Comparison of ENCODE assay signal across 8 mouse cellular contexts in the genomic region with DNA sequence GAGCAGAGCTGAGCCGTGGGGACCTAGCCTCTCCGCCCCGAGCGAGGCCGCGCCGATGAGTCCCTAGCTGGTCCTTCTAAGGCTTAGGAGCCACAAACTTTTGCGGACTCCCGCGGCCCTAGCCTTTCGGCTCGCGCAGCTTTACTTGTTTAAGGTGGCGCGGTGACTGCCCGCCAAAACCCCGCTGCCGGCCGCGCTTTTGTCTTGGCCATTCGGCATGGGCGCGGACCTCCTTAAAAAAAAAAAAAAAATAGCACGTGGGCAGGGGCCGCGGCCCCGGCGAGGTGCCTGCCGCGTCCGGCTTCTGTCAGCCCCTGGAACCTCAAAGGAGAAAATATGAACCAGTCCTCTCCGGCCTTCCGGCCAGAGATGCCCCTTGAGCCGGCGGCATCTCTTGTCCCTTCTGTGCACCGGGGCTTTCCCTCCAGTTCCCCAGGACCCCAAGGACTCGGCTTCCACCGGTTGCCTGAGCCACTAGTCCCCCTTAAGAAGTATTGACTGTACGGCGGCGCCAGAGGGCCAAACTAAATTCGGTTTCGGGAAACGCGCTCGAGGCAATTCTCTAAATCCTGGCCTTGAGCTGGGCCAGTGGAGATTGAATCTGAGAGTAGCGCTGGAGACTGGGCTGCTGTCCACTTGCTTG. TPM values are rescaled to one million over a fixed set of nuclear protein-coding genes. Genes with fewer than 3 reads are reported as not detected.
DNase-seq lines count a peak whose midpoint lies in the region; ATAC-seq and TF ChIP-seq lines count a peak whose summit lies in the region.

No protein-coding gene starts in this region.

- peaks cover 6% of the 10 kb centered on the region for H3K4me1 ChIP-seq in hindbrain, postnatal 0 days (ENCODE audit: insufficient read depth, low read length)

- peak overlapping the region; percentile 53 for H3K9ac ChIP-seq in hindbrain, postnatal 0 days (replicated peaks; ENCODE audit: low read length)

- intact Hi-C loops in gastrocnemius, adult 2 months (cut with DNase I) = no loop called here
- intact Hi-C loops in left cerebral cortex, adult 2 months (cut with DNase I) = loop anchor here (10.0 kb wide), 1 partner anchor 848 kb away; no protein-coding TSS in a partner anchor

- under 1% methylated on average over 47 of the region's 47 CpGs for WGBS in hindbrain, postnatal 0 days
- WGBS in macrophage (ENCODE audit: missing documents) = 1% methylated on average over 46 of the region's 47 CpGs

- ATAC-seq in hindbrain, postnatal 0 days = peak; percentile 82

- H3K79me2 ChIP-seq in macrophage (ENCODE audit: inconsistent target) = no peaks in the 10 kb centered on the region

- H3K27ac ChIP-seq in gastrocnemius, adult 2 months = peak overlapping the region; percentile 82
- peak overlapping the region; percentile 74 for H3K27ac ChIP-seq in hindbrain, postnatal 0 days
- peak overlapping the region; percentile 99 for H3K27ac ChIP-seq in left cerebral cortex, adult 2 months
- H3K27ac ChIP-seq in macrophage = no peak overlapping the region

- peak overlapping the region; percentile 94 for H3K4me3 ChIP-seq in gastrocnemius, adult 2 months
- H3K4me3 ChIP-seq in hindbrain, postnatal 0 days (ENCODE audit: low read length) = peak overlapping the region; percentile 73
- H3K4me3 ChIP-seq in left cerebral cortex, adult 2 months = peak overlapping the region; percentile 94
- peak overlapping the region; percentile 52 for H3K4me3 ChIP-seq in macrophage (ENCODE audit: inconsistent target)

- H3K4me2 ChIP-seq in hindbrain, postnatal 0 days (ENCODE audit: low read depth, low read length) = peak overlapping the region; percentile 85

- no peak for TF ChIP-seq CTCF in gastrocnemius, adult 2 months (IDR thresholded peaks at IDR 0.05)
- no peak for TF ChIP-seq CTCF in hindbrain, postnatal 0 days (IDR thresholded peaks at IDR 0.05; ENCODE audit: low read depth)
- no peak for TF ChIP-seq CTCF in left cerebral cortex, adult 2 months (IDR thresholded peaks at IDR 0.05)

- DNase-seq in R1 (ENCODE audit: low read depth, low spot score) = peak; percentile 95
- DNase-seq in cerebellum, postnatal 25 days = peak; percentile 98
- DNase-seq in gastrocnemius, adult 2 months = peak; percentile 96
- DNase-seq in hindbrain, postnatal 0 days (ENCODE audit: low spot score) = peak; percentile 95
- peak; percentile 91 to 92 for DNase-seq in left cerebral cortex, adult 2 months (ENCODE audit: extremely low spot score in 1 of 2, low spot score in 2 of 2)
- peak; percentile 89 for DNase-seq in right cerebral cortex, adult 18-20 months
- peak; percentile 97 for DNase-seq in urinary bladder, adult 2 months (ENCODE audit: low spot score)

- no peaks in the 10 kb centered on the region for H3K9me3 ChIP-seq in hindbrain, postnatal 0 days (ENCODE audit: low read length)

- H3K36me3 ChIP-seq in hindbrain, postnatal 0 days (ENCODE audit: insufficient read depth, low read length) = no peaks in the 10 kb centered on the region
- no peaks in the 10 kb centered on the region for H3K36me3 ChIP-seq in macrophage (ENCODE audit: inconsistent target)

- H3K27me3 ChIP-seq in hindbrain, postnatal 0 days (ENCODE audit: insufficient read depth, low read length) = peaks cover 53% of the 10 kb centered on the region

RNA-seq across cellular contexts. Expression of a gene that starts 5.4 kb away (rescaled TPM):
- total RNA-seq in gastrocnemius, adult 2 months (2021) = under 1 TPM; 0.22 to 0.28 TPM
- total RNA-seq in hindbrain, postnatal 0 days (2014; rRNA removed) = 1.7 and 3.4 TPM in 2 replicates
- polyA plus RNA-seq in hindbrain, postnatal 0 days (2015; fragmentation: Nextera tagmentation; extraction: Ambion mirVana) = 1.1 TPM in 2 replicates
- total RNA-seq in left cerebral cortex, adult 2 months (2021) = 10 to 100 TPM; 80.2 to 91.0 TPM
- 1 to 10 TPM in 22 of 26 experiments, under 1 TPM in 4; 0.55 to 7.8 (median 1.9) TPM for total RNA-seq in macrophage (2018; cell fraction: chromatin; rRNA removed)
- 1 to 10 TPM in 3 of 26 experiments, under 1 TPM in 23; 0.24 to 1.3 (median 0.59) TPM for total RNA-seq in macrophage (2018; cell fraction: cytosol; rRNA removed)
- 1 to 10 TPM in 15 of 26 experiments, under 1 TPM in 11; 0.29 to 4.8 (median 1.2) TPM for total RNA-seq in macrophage (2018; cell fraction: nucleus; rRNA removed)
- 0.40 to 0.72 TPM (median 0.54 TPM) in 3 replicates for polyA plus RNA-seq in macrophage (2018)
- 0.34 and 0.46 TPM in 2 replicates for polyA plus RNA-seq in urinary bladder, adult 2 months (2012; rRNA removed)

Comparison
In these comparisons a context has a peak if more than half of its experiments do, and no peak if none do; other contexts are left out.
1. RNA of a gene that starts 5.4 kb away (total RNA-seq): 80.2 to 91.0 TPM in left cerebral cortex, adult 2 months; 1.7 to 3.4 TPM in hindbrain, postnatal 0 days and 0.22 to 0.28 TPM in gastrocnemius, adult 2 months; every median in the first group is over 10 times any median in the second.
2. Peak in every context shown above with its lines, with median percentiles within 50 percentile points of each other: DNase-seq and H3K4me3 ChIP-seq.